Mouse (Mus musculus) B cell, adult 2 months (primary cell): Measurements from ENCODE around the gene Syne1.

Experiments used
- DNase-seq, 2 experiments: peaks; one replicate each; pipeline ENCODE4 v3.0.0; 2022

Gene Syne1

DNA sequence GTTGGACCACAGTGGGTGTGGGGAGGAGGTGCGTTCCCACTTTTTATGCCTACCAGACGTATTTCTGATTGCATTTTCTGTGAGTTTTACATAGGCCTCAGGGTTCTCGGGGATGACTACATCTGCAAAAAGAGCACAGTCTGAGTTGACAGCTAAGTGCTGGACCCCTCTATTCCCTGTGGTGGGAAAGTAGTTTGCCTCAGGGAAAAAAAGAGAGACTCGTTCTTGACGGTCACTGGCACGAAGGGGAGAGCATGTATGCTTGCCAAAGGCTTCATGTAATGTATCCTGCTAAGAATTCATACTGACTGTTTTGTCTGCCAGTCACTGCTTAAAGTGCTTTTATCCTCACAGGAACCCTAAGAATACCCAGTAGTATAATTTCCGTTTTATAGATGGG lies 506.1 kb downstream of the Syne1 start:
- DNase-seq: no peak

DNA sequence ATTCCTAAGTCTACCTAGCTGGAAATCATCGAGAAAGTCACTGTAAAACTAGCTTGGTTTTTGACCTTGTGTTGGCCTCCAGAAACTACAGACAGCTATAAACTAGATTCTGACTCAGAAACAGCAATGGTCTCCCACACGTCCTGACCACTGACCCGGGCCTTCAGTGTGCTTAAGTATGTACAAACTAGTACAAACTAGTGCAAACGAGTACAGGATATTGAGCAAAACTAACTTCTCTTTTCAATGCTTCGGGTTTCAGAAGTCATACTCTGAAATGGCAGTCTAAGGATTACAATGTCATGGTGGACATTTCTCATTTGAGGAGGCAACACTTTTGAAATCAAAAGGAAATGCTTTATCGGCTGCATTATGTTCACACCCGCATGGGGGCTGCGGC lies 506.8 kb downstream of the Syne1 start:
- no peak for DNase-seq

DNA sequence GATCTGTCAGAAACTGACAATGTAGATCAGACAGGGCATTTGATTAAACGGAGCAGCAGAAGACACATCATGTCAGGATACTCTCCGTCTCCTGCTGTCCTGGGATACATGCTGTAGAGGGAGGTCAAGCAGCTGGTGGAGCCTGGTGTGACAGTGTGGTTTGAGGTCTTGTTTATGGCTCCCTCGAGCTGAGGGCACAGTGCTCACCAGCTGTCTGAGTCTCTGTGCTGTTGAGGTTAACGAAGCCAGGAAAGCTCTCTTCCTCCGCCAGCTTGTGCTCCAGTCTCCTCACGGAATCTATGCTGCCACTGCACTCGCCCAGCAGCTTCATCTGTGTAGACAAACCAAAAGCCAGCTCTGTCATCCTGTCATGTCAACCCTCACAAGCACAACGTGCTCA lies 510.0 kb downstream of the Syne1 start:
- no peak for DNase-seq

DNA sequence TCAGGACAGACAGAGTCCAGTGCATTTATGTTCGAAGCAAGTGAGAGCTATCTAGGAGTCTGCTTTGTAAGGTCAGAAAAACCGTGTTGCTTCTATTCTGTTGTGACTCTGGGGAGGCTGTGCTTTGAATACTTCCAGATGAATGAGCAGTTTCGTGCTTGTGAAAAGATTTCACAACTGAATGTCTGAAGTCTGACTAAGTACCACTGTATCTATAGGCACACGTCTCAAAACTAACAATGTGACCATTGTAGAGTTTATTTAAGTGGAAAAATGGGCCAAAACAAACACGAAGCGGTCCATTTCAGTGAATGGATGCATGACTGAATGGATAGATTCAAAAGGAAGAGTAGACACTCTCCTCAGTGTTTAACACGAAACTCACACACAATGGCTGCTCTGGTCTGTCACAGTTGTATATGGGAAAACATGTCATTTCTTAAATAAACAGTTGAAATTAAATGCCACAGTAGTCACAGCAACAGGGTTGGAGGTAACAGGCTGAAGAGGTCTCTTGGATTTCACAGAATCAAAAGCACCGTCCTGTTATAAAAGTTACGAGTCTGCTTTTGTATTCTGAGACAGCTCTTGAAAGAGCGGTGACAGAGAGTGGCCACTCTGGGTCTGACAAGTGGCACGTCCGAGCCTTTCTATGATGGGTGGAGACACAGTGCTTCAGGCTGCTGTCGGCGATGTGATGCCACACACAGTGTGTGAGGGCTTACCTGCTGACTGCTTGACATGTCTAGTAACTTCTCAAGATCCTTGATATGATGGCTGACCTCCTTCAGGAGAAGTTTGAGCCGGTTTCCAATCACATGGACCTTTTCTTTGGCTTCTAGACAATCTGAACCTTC lies 518.9 kb downstream of the Syne1 start:
- DNase-seq: no peak

DNA sequence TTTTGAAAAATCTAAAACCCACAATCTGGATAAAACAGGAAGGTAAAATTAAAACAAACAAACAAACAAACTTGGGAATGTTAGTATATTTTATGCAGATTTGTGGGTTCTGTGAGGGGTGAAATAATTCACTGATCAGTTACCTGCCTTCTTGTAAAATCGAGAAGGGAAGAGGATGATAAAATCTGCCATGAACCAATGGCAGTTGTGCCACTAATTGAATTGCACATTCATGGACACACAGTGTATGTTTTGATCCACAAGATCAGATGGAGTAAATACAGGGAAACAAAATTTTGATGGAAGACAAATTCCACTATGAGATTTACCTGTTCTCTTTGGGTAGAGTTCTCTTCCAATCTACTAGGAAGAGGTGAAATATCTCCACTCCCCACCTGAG lies 521.4 kb downstream of the Syne1 start:
- no peak for DNase-seq

DNA sequence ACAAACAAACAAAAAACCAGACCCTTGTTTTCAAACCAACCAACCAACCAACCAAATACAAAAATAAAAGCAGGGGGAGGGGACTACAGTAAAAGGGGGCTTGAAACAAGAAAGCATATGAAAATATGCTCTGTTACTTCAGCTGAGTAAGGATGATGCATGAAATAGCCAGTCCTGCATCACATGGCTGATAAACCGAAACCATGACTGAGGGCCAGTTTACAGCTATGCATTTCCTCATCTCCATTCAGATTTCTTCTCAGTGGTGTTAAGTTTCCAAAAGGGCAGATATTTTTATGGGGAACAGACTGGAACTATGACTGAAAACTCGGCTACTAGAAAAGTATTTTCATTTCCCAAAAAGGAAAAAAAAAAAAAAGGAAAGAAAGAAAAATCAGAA lies 522.1 kb downstream of the Syne1 start:
- DNase-seq: no peak

DNA sequence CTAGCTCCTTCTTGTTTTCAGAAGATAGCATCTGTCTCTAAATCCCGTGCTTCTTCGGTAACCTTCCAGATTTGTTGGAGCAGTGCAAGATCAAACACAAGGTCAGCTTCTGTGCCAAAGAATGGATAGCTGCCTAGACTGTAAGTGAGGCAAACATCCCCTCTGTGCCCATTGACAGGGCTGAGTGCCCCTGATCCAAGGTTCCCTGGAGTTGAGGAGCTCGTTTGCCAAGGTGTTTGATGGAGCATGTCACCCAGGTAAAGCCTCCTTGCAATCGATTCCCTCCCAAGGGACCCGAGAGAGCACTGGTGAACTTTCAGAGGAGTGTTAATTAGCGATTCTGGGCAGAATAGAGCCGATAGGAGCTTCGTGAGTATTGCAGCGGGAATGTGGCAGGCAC lies 523.0 kb downstream of the Syne1 start:
- no peak for DNase-seq

DNA sequence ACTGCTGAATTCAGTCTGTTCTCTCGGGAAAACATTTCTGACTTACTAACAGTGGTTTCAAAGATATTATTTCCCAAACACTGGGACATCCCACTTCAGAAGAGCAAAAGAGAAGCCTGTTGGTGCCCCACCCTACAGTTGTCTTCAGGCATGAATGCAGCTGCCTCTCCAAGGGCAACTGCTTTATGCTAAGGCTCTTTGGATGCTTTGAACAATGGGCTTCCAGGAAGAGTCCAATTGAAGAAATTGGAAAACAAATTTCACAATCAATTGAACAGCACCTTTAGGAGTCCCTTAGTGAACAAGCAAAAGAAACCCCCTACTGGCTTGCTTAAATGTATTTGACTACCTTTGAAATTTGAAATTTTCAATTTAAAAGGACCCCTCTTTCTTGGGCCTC lies 524.1 kb downstream of the Syne1 start:
- DNase-seq: no peak

DNA sequence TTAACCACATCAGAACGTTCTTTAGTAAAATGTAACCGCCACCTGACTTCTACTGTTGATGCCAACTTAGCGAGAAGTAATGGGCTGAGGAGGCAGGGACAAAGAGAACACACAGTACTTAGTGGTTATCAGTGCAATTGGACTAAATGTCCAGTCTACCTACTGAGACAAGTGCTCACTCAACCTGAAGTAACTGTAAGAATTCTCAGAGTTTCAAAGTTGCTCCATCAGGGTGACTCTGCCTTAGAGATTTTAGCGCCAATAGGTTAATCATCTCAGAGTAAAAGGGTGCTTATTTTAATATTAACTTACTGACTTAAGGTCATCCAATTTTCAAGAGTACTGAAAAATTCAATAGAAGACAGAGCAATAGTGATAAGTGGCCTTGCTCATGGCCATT lies 525.4 kb downstream of the Syne1 start:
- DNase-seq: no peak

DNA sequence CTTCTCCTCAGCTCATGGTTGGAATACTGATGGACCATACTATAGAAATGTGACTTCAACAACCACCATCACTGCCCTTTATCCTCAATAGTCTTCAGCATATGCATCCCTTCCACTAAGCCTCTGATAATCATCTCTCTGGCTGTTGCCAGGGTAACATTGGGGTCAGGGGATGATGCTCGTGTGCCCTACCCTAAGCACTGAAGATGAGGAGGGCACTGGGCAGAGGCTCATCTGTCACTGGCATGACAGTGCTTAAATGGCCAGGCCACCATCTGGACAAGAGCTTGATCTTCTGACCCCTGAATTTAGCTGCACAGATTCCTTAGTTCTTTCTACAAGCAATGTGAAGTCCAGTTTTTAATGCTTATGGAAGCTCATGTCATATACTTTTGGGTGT lies 534.1 kb downstream of the Syne1 start:
- DNase-seq: no peak

DNA sequence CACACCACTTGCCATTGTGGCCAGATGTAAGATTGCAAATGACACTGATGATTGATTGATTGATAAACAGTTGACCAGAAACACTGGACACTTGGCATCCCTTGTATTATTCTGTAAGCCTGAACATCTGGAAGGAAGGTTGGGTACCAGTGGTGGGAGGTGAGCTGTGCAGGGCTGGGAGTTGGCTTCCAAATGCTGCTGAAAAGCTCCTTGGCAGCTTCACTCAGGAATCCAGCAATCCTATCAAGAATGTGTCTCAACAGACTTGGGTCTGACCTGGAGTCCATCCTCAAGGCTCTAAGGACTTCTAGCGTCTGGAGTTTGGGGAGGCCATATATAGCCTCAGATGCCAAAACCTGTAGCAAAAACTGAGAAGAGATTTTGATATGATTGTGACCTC lies 536.3 kb downstream of the Syne1 start:
- DNase-seq: no peak

DNA sequence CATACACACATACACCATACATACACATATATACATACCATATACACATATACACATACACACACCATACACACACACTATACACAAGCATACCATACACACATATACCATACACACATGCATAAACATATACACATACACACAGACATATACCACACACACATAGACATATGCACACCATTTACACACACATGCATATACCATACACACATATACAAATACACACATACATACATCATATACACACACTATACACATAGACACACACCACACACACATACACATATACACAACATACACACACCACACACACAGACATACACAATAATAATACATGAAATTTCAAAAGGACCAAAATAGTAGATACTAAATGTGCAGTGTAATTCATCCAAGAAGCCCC lies 539.3 kb downstream of the Syne1 start:
- DNase-seq: no peak

DNA sequence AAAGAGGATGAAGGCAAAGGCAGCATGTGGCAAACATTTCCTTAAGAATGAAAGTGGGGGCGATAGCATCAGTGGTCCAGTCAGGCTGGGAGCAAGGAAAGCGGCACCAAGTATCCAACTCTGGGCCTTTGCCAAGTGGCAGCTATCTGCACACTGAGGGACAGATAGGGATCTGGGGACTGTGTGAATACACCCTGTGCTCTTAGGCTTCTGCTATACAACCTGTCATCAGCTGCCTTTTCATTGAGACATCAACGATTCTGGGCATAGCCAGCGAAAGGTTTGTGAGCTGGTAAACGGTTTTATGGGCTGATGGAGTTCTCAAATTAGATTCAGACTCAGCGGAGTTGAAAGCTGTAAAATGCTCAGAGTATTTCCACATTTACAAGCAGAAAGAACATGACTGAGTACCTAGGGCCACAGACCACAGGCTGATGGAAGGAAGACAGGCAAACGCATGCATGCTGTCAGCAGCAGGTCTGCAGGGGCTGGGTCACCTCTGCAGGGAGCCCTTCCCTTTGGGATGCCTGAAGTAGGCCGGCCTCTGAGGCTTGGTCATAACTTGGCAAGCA lies 542.4 kb downstream of the Syne1 start:
- DNase-seq: no peak

DNA sequence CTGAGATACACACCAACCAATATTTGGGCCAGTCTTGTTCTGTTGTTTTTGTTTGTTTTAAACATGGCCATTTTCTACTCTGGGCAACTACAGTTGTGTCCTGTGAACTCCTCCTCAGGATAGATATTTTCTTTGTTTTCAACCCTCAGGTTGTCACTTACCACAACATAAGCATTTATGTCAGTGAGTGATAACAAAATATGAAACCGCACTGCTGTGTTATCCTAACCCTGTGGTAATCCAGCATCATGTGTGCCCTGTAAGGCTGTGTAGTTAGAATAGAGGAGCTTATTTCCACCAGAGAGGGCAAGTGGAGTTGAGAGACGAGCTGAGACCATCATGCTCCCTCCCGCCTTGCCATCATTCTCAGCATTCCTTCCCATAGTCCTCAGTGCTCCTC lies 554.7 kb downstream of the Syne1 start:
- no peak for DNase-seq

DNA sequence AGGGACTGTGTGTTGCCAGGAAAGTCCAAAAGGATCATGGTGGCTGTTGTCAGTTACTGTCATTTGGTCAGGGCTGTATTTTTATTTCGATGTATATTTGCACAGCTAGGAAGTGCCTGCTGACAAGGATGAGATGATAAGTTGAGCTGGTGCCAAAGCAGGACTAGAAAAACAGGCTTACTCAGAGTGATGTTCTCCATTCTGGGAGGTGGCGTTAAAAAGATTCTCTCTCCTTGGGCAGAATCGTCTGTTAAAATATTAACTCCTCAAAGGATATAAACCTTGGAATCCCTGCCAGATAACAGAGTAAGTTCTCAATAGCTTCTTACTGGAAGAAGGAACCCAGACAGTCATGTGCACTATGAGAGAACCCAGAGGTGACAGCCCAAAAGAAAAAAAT lies 557.5 kb downstream of the Syne1 start:
- DNase-seq: no peak

DNA sequence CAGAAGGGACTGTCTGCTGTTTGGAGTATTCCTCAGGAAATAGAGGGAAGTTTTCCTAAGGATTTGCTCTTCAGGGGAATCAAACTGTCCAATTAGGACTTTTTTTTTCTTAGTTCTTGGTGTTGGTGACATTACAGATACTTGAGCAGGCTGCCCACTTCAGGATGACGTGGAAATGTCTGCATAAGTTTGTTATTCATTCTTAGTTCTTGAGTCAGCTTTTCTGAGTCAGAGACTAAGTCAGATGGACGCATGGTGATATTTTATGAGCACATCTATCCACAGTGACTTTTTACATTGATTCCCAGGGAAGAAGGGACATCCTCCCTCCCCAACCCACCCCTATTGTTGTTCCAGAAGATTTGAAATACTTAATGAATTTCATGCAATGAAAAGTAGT lies 567.4 kb downstream of the Syne1 start:
- DNase-seq: no peak

DNA sequence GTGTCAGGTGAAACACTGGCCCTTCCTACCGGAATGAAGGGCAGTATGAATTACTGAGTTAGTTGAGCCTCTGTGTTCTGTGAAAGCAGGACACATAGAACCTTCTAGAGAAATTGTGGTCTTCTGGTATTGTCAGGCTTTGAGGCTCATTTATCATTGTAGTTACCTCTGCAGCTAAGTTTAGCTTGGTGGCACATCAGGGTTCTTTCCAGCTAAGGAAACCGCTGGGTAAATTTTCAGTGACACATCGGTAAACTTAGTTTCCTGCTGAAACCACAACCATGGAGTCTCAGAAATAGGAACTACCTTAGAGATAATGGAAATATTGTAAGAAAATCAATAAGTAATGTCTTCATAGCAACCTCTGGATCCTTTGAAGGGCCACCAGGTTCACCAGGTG lies 573.9 kb downstream of the Syne1 start:
- no peak for DNase-seq

DNA sequence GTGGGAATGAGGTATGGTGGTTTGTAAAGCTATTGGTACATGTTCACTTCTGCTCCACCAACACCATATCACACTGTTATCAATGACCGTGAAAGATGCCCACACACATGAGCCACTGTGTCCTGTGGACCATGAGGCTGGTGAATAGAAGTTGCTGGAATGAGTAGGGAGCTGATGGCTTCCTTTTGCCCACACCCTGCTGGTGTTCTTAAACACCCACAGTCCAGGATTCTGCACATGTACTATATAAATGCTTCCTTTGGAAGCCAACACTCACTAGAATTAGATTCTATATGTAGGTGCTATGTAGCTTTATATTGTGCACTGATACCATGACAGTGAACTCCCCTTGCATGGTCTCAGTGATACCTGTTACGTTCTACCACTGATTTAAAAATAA lies 574.7 kb downstream of the Syne1 start:
- DNase-seq: no peak

DNA sequence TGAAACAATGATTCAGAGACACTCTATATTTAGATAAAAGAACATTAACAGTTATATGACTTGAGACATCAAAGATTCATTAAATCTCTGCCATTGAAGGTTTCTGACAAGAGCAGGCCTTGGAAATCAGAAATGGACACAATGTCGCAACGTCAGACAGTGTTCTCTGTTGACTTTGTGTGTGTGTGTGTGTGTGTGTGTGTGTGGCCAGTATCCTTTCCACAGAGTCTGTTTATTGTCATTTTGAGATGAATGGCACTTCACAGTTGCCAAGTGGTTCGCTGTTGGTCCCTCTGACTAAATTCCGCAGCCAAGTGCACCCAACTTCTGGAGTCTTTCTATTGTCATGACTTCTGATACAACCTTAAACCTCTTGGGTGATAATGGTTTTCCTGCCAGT lies 577.0 kb downstream of the Syne1 start:
- DNase-seq: no peak

DNA sequence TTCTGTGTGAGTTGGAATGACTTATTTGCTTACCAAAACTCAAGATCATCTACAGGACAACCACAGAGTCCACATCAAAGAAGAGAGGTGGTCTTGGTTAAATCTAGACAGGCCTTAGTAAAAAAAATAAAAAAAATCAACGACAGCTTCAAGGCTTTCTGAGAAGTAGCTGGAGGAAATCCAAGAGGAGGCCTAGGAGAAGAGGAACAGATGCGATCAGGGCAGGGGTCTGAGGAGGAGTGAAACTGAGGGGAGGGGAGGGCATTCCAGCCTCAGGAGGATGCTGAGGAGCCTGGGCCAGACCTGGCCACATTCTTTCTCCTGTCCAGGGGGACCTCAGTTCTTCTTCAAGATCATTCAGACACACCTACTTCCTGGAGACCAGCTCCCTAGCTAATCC lies 579.3 kb downstream of the Syne1 start:
- DNase-seq: no peak

DNA sequence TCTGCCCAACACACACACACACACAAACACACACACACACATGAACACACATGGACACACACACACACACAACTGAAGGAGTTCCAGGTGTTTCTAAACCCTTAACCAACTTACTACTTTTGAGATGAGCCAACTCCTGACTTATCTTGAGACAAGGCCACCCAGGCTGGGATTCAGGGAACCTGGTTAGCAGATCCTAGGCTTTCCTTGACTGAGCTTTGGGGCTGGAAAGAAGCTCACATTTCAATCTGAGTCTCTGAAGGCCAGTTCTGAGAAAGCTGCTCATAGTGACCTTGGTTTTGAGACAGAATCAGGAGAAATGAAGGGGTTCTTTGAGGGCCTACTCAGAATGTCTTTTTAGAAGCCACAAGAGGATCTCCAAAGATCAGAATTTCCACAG lies 579.7 kb downstream of the Syne1 start:
- DNase-seq: no peak

DNA sequence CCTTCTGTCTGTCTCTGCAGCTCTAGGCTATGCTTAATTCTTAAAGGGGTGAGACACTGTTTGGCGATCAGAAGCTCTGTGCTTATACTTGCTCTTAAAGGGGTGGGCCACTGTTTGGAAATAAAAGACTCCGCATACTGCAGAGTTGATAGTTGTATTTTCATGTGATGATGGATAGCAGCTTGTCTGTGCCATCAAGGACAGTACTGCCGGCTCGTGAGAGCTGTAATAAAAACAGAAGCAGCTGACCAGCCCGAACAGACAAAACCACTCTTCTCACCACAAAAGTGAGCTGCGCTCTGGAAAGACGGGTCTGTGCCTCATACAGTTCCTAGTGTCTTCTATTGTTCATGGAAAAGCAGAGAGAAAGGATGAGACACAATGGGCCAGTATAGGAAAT lies 580.1 kb downstream of the Syne1 start:
- no peak for DNase-seq
